Mouse (Mus musculus): ENCODE measurements around the gene Fxyd1.

The Fxyd1 gene

GRCm38 (mm10) chr7:31052636-31053434 is 4.2 kb downstream of the Fxyd1 start:
- no peak for DNase-seq (ENCODE audit: low spot score)

- DNase-seq (ENCODE audit: low spot score): no peak
These were observed 4.8 kb downstream of the Fxyd1 start for GRCm38 (mm10) chr7:31052251-31052635.

GRCm38 (mm10) chr7:31051321-31052021 is 5.5 kb downstream of the Fxyd1 start, which contains the start of gene Fxyd7:
Gene Fxyd7, minus strand, starts transcription at chr7:31051467.
- no peak for DNase-seq (ENCODE audit: low spot score)

- DNase-seq (ENCODE audit: low spot score): no peak
These were observed 6.1 kb downstream of the Fxyd1 start for GRCm38 (mm10) chr7:31050921-31051320.

GRCm38 (mm10) chr7:31050487-31050886 is 6.5 kb downstream of the Fxyd1 start:
- DNase-seq (ENCODE audit: low spot score): no peak

- DNase-seq (ENCODE audit: low spot score): no peak
These were observed 7.1 kb downstream of the Fxyd1 start for GRCm38 (mm10) chr7:31049846-31050281.

- no peak for DNase-seq (ENCODE audit: low spot score)
These were observed 7.7 kb downstream of the Fxyd1 start for GRCm38 (mm10) chr7:31049135-31049845.

- DNase-seq (ENCODE audit: low spot score): no peak
These were observed 14.5 kb downstream of the Fxyd1 start, which contains the start of gene Fxyd5 for GRCm38 (mm10) chr7:31042431-31042910. Gene Fxyd5, minus strand, starts transcription at chr7:31042481.

- no peak for DNase-seq (ENCODE audit: low spot score)
These were observed 15.2 kb downstream of the Fxyd1 start for GRCm38 (mm10) chr7:31041662-31042315.

GRCm38 (mm10) chr7:31041023-31041407 is 16.0 kb downstream of the Fxyd1 start:
- DNase-seq (ENCODE audit: low spot score): no peak

- no peak for DNase-seq (ENCODE audit: low spot score)
These were observed 16.5 kb downstream of the Fxyd1 start for GRCm38 (mm10) chr7:31040281-31041022.

- DNase-seq (ENCODE audit: low spot score): no peak
These were observed 18.0 kb downstream of the Fxyd1 start for GRCm38 (mm10) chr7:31039011-31039410.

- DNase-seq (ENCODE audit: low spot score): no peak
These were observed 19.3 kb downstream of the Fxyd1 start for GRCm38 (mm10) chr7:31037675-31038074.

- no peak for DNase-seq (ENCODE audit: low spot score)
These were observed 20.1 kb downstream of the Fxyd1 start for GRCm38 (mm10) chr7:31036917-31037316.

- no peak for DNase-seq (ENCODE audit: low spot score)
These were observed 21.7 kb downstream of the Fxyd1 start for GRCm38 (mm10) chr7:31035291-31035690.

- no peak for DNase-seq (ENCODE audit: low spot score)
These were observed 22.2 kb downstream of the Fxyd1 start for GRCm38 (mm10) chr7:31034789-31035188.

- DNase-seq (ENCODE audit: low spot score): no peak
These were observed 23.4 kb downstream of the Fxyd1 start for GRCm38 (mm10) chr7:31033409-31034165.

- DNase-seq (ENCODE audit: low spot score): no peak
These were observed 25.3 kb downstream of the Fxyd1 start for GRCm38 (mm10) chr7:31031731-31032130.

GRCm38 (mm10) chr7:31030717-31031116 is 26.3 kb downstream of the Fxyd1 start:
- no peak for DNase-seq (ENCODE audit: low spot score)

GRCm38 (mm10) chr7:31028609-31029008 is 28.4 kb downstream of the Fxyd1 start:
- DNase-seq (ENCODE audit: low spot score): no peak

Data from urinary bladder, postnatal 10 days (tissue).